Mouse (Mus musculus) bone marrow macrophage, adult 2 months (primary cell): ENCODE results near the gene Otulinl. TPM values are rescaled to one million over a fixed set of nuclear protein-coding genes. Genes with fewer than 3 reads are reported as not detected.
A peak's percentile ranks its signal among the peaks of the same experiment; 100 is the strongest.

Experiments used
- H3K27ac ChIP-seq: 2 replicates; pipeline ENCODE4 v1.5.1; 2012; ENCODE audit warnings: low read depth, low read length; ENCODE audit not compliant: insufficient read depth
- H3K4me1 ChIP-seq: 2 replicates; pipeline ENCODE4 v1.6.1; 2012; ENCODE audit warnings: low read length; ENCODE audit not compliant: control insufficient read depth, insufficient read depth
- H3K4me3 ChIP-seq: 2 replicates; pipeline ENCODE4 v1.5.1; 2012; ENCODE audit warnings: mild to moderate bottlenecking, low read length, moderate library complexity; ENCODE audit not compliant: insufficient read depth
- CTCF ChIP-seq: IDR thresholded peaks from 2 replicates; pipeline ENCODE4 v1.5.1; 2012; ENCODE audit warnings: low read depth, mild to moderate bottlenecking, low read length, moderate library complexity
- POLR2A ChIP-seq: IDR thresholded peaks from 2 replicates; pipeline ENCODE4 v1.6.1; 2012; ENCODE audit warnings: mild to moderate bottlenecking, low read depth, low read length, borderline replicate concordance
- polyA plus RNA-seq: library from polyadenylated mRNA; stranded (reverse); fragments of >200 nt; gene quantifications from 2 replicates; pipeline ENCODE4 v1.2.4, GENCODE M21; 2012; ENCODE audit not compliant: missing spikeins, insufficient read depth, insufficient read length

Gene Otulinl
- polyA plus RNA-seq, 1 experiment = 264 TPM

- no peak overlapping the region for H3K4me3 ChIP-seq
- TF ChIP-seq POLR2A = no peak
- TF ChIP-seq CTCF = no peak
- H3K27ac ChIP-seq = peak overlapping the region; percentile 90
- peaks cover 54% of the 10 kb centered on the region for H3K4me1 ChIP-seq
Measured at GRCm38 (mm10) chr15:27708968-27709612, 27.7 kb upstream of the Otulinl start.

GRCm38 (mm10) chr15:27708499-27708898 lies 27.1 kb upstream of the Otulinl start:
- Histone ChIP-seq H3K27ac (peak overlapping the region; percentile 90), H3K4me3 (no peak overlapping the region), H3K4me1 (peaks cover 59% of the 10 kb centered on the region)
- no peak for TF ChIP-seq POLR2A
- TF ChIP-seq CTCF = no peak

GRCm38 (mm10) chr15:27702972-27703313 lies 21.6 kb upstream of the Otulinl start:
- peak overlapping the region; percentile 99 for H3K27ac ChIP-seq
- no peak for TF ChIP-seq POLR2A
- no peak for TF ChIP-seq CTCF
- H3K4me1 ChIP-seq = peaks cover 60% of the 10 kb centered on the region
- H3K4me3 ChIP-seq = no peak overlapping the region

GRCm38 (mm10) chr15:27702031-27702971 lies 20.9 kb upstream of the Otulinl start:
- peaks cover 58% of the 10 kb centered on the region for H3K4me1 ChIP-seq
- H3K27ac ChIP-seq = peak overlapping the region; percentile 99
- TF ChIP-seq POLR2A (no peak), CTCF (no peak)
- H3K4me3 ChIP-seq = peak overlapping the region; percentile 3; the same call in 1 of the 2 replicates

GRCm38 (mm10) chr15:27697632-27698031 lies 16.3 kb upstream of the Otulinl start:
- Histone ChIP-seq H3K4me3 (no peak overlapping the region), H3K27ac (no peak overlapping the region), H3K4me1 (peaks cover 32% of the 10 kb centered on the region)
- TF ChIP-seq POLR2A (no peak), CTCF (no peak)

- Histone ChIP-seq H3K4me3 (no peak overlapping the region), H3K27ac (no peak overlapping the region), H3K4me1 (peaks cover 16% of the 10 kb centered on the region)
- TF ChIP-seq POLR2A = no peak
- no peak for TF ChIP-seq CTCF
Measured at GRCm38 (mm10) chr15:27693235-27693634, 11.9 kb upstream of the Otulinl start.

- H3K4me3 ChIP-seq = no peak overlapping the region
- H3K27ac ChIP-seq = no peak overlapping the region
- H3K4me1 ChIP-seq = peaks cover 18% of the 10 kb centered on the region
- TF ChIP-seq POLR2A (no peak), CTCF (no peak)
Measured at GRCm38 (mm10) chr15:27692161-27692560, 10.8 kb upstream of the Otulinl start.

GRCm38 (mm10) chr15:27691213-27691612 lies 9.8 kb upstream of the Otulinl start:
- no peak overlapping the region for H3K4me3 ChIP-seq
- H3K27ac ChIP-seq = no peak overlapping the region
- peaks cover 11% of the 10 kb centered on the region for H3K4me1 ChIP-seq
- TF ChIP-seq CTCF (no peak), POLR2A (no peak)

- Histone ChIP-seq H3K4me1 (peaks cover 11% of the 10 kb centered on the region), H3K4me3 (peak overlapping the region; percentile 18; the same call in 1 of the 2 replicates), H3K27ac (peak overlapping the region; percentile 83)
- TF ChIP-seq POLR2A (no peak), CTCF (no peak)
Measured at GRCm38 (mm10) chr15:27688041-27688651, 6.8 kb upstream of the Otulinl start.
